Mouse (Mus musculus) neural tube, embryonic 13.5 days (tissue): ENCODE measurements at regions not wholly inside any gene's neighbourhood (a gene's known extent, or its start where the extent isn't known, plus 50 kb on each side); places are given as distances from the start of the nearest gene placed in this dataset.

Source experiments
- ATAC-seq: fragments of 200-750 bp; cut with Nextera tagmentation; 2 replicates; pipeline ENCODE4 v1.8.0; 2017; ENCODE audit warnings: low read depth, mild to moderate bottlenecking, moderate TSS enrichment, moderate library complexity
- H3K27ac ChIP-seq: fragments of 300-500 bp; sonication (generic); replicated peaks from 2 replicates; pipeline ENCODE4 v1.5.1; 2015; ENCODE audit warnings: moderate library complexity, mild to moderate bottlenecking, inconsistent platforms
- H3K27me3 ChIP-seq: fragments of 300-500 bp; sonication (generic); 2 replicates; pipeline ENCODE4 v1.6.1; 2015; ENCODE audit warnings: mild to moderate bottlenecking, inconsistent platforms
- H3K36me3 ChIP-seq: fragments of 300-500 bp; sonication (generic); 2 replicates; pipeline ENCODE4 v1.6.1; 2015; ENCODE audit warnings: mild to moderate bottlenecking, inconsistent platforms
- H3K4me1 ChIP-seq: fragments of 300-500 bp; sonication (generic); replicated peaks from 2 replicates; pipeline ENCODE4 v1.6.1; 2015; ENCODE audit warnings: inconsistent platforms
- H3K4me2 ChIP-seq: fragments of 300-500 bp; sonication (generic); 2 replicates; pipeline ENCODE4 v1.6.1; 2015; ENCODE audit warnings: inconsistent platforms, mild to moderate bottlenecking, moderate library complexity
- H3K4me3 ChIP-seq: fragments of 300-500 bp; sonication (generic); 2 replicates; pipeline ENCODE4 v1.5.1; 2015; ENCODE audit warnings: mild to moderate bottlenecking, inconsistent platforms
- H3K9ac ChIP-seq: fragments of 300-500 bp; sonication (generic); 2 replicates; pipeline ENCODE4 v1.6.1; 2015; ENCODE audit warnings: moderate library complexity, mild to moderate bottlenecking, inconsistent platforms
- H3K9me3 ChIP-seq: fragments of 300-500 bp; sonication (generic); 2 replicates; pipeline ENCODE4 v1.6.1; 2016; ENCODE audit warnings: inconsistent platforms
- WGBS: fragments of 180-500 bp; shearing (Covaris S2); methylation state at CpG from one replicate; pipeline ENCODE4 v1.1.7; 2015; 5-methylcytosine and 5-hydroxymethylcytosine counted together

DNA sequence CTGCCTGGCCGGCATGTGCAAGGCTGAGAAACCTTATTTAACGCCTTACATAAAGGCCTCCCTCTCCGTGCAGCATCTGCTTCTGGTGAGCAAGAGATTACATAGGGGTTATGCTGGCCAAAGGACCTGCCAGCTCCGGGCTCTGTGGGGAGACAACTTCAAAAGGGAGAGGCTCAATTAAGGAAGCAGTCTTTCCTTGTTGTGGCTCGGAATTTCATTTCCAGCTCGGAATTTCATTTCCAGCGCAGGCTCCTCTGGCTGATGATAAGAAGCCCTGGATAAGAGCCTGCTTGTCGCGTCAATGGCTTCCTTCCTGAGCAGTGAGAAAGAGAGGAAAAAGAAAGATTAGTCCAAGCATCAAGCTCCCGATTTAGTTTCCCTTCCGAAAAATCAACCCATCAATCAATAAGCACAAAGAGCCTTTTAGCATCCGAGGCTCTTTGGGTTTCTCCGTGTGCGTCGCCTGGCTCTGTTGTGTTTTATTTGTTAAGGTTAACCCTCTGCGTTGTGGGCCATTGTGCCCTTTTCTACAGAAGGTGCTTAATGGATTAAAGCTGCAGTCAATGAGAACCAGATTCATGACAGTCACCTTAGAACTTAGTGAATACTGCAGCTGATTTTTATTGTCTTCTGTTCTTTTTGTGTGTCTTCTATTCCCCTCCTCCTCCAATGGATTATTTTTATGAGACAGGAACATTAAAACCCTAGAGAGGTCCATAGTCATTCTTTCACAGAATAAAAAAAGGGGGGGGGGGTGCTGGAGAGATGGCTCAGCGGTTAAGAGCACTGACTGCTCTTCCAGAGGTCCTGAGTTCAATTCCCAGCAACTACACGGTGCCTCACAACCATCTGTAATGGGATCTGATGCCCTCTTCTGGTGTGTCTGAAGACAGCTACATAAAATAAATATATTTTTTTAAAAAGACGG lies 218.3 kb downstream of the Myo1b start:
- Histone ChIP-seq H3K4me2 (peak overlapping the region; percentile 40), H3K4me3 (0 out of 2 replicates have a peak overlapping the region, but pooled peaks have one; percentile 6), H3K36me3 (no peaks in the 10 kb centered on the region), H3K9me3 (no peaks in the 10 kb centered on the region), H3K27ac (peak overlapping the region; percentile 72), H3K4me1 (peaks cover 11% of the 10 kb centered on the region), H3K27me3 (0 out of 2 replicates have a peak, but pooled peaks cover 5% of the 10 kb centered on the region), H3K9ac (no peak overlapping the region)
- peak; percentile 78 for ATAC-seq
- WGBS = 7% methylated on average over 19 of the region's 19 CpGs

DNA sequence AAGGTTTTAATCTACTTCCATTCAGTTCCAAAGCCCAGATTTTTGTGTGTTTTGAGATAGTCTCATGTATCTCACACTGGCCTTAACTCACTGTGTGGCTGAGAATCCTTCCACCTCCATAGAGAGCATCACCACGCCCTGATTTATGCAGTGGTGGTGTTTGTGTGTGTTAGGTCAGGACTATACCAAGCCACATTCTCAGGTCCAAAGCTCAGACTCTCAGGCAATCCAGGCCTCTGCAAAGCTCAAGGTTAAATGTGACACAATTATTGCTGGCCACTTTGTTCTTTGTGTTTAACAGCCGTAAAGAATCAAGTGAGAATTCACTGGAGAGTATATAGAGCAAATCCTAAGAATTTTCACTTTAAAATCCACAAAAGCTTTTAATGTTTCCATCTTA lies 218.2 kb upstream of the Nabp1 start:
- no peak overlapping the region for H3K4me2 ChIP-seq
- 33% methylated on average over 2 of the region's 2 CpGs for WGBS
- no peak for ATAC-seq

DNA sequence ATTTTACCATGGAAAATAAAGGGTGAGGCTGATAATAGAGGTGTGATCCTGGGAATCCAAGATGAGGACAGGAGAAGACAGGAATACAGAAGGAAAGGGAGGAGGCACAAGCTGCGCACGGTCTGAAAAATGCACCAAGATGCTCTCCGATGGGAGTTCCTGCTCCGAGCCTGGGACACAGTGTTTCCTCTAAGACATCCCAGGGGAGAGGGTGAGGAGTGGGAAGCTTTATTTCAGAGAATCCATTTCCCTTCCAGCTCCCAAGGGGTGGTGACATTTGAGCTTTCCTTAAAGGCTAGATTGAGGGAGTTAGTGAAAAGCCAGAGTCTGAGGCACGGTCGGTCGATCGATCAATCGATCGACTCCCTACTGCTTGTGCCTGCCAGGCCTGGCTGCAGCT lies 212.7 kb upstream of the Nabp1 start:
- H3K27ac ChIP-seq = no peak overlapping the region
- ATAC-seq = no peak
- H3K9me3 ChIP-seq = no peaks in the 10 kb centered on the region
- H3K4me2 ChIP-seq = no peak overlapping the region
- WGBS = 89% methylated on average over 10 of the region's 10 CpGs
- peaks cover 11% of the 10 kb centered on the region; the same call in 1 of the 2 replicates for H3K4me1 ChIP-seq
- no peak overlapping the region for H3K4me3 ChIP-seq
- H3K9ac ChIP-seq = no peak overlapping the region
- 0 out of 2 replicates have a peak, but pooled peaks cover 4% of the 10 kb centered on the region for H3K27me3 ChIP-seq
- no peaks in the 10 kb centered on the region for H3K36me3 ChIP-seq

More for the DNA sequence above, 218.2 kb upstream of the Nabp1 start:
- Histone ChIP-seq H3K4me1 (peaks cover 11% of the 10 kb centered on the region), H3K36me3 (no peaks in the 10 kb centered on the region), H3K9ac (no peak overlapping the region), H3K9me3 (no peaks in the 10 kb centered on the region), H3K27me3 (0 out of 2 replicates have a peak, but pooled peaks cover 5% of the 10 kb centered on the region), H3K27ac (peak overlapping the region; percentile 72; the same call in 1 of the 2 replicates), H3K4me3 (no peak overlapping the region)

DNA sequence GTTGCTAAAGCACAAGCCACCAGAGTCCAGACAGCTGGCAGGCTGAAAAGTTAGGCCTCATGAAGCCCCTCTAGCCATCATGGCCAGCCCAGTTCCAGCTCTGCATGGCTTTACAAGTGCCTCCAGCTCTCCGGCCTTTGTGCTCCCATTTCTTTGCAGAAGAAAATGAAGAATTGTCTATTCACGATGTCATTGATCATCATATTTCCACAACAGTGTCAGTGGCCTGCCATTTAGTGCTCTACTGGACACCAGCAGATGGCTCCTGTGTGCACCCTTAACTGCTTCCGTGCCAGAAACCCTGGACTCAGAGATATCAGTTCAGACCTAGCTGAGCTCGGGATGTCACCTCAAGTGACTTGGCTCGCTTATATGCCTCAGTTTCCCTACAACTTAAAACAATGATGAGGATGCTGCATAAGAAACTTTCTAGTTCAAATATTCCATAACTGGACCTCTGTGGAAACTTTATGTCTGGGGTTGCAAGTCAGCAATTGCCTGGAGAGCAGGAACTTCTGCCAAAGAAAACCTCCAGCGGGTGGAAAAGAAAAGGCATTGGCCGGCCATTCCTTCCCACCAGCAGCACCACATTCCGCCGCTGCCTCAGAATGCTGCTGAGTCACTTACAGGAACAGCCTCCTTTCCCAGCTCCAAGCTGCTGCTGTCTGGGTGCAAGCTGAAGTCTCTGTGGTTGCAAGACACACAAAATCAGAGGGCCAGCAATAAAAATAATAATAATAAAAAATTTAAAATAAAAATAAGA lies 211.4 kb upstream of the Nabp1 start:
- WGBS = 83% methylated on average over 9 of the region's 9 CpGs
- Histone ChIP-seq H3K4me1 (peaks cover 11% of the 10 kb centered on the region; the same call in 1 of the 2 replicates), H3K9ac (no peak overlapping the region), H3K36me3 (no peaks in the 10 kb centered on the region), H3K4me2 (no peak overlapping the region), H3K27me3 (no peaks in the 10 kb centered on the region), H3K9me3 (no peaks in the 10 kb centered on the region), H3K4me3 (no peak overlapping the region), H3K27ac (no peak overlapping the region)
- no peak for ATAC-seq

DNA sequence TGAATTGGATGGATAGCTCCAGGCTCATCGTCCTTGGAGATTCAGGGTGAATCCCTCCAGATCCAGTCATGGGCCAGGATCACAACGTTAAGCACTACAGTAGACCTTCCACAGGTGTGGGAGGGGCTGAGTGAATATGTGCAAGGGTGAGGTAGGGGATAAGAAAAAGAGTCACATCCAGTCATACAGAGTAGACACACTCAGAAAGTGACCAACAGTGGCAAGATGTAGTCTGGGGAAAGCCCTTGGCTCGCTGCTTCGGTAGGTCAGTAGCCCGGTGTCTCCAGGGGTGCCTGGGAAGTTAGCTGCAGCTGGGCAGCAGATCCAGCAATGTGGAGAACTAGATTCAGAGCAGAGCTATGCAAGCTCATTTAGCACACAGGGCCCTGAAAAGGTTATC lies 210.7 kb upstream of the Nabp1 start:
- no peak overlapping the region for H3K4me2 ChIP-seq
- 75% methylated on average over 5 of the region's 5 CpGs for WGBS
- 0 out of 2 replicates have a peak overlapping the region, but pooled peaks have one; percentile 30 for H3K27ac ChIP-seq
- no peak overlapping the region for H3K4me3 ChIP-seq
- ATAC-seq = no peak; the same call in 1 of the 2 replicates
- H3K36me3 ChIP-seq = no peaks in the 10 kb centered on the region
- no peaks in the 10 kb centered on the region for H3K9me3 ChIP-seq
- no peak overlapping the region for H3K9ac ChIP-seq
- no peaks in the 10 kb centered on the region for H3K27me3 ChIP-seq
- peaks cover 11% of the 10 kb centered on the region; the same call in 1 of the 2 replicates for H3K4me1 ChIP-seq

DNA sequence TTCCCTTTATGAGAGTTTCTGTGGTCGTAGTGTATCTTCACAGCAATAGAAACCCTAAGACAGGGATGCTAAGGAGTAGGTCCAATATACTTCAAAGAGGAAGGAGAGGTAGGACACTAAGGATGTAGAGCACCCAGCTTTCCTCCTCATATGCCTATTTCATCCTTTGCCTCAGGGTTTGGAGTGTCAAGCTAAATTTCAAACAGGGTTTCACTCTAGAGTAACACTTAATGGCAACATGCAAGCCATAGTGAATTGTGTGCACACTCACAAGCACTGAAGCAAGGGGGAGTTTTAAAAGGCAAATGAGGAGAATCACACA lies 210.0 kb upstream of the Nabp1 start:
- Histone ChIP-seq H3K4me3 (no peak overlapping the region), H3K4me2 (no peak overlapping the region), H3K4me1 (peaks cover 11% of the 10 kb centered on the region; the same call in 1 of the 2 replicates), H3K9ac (no peak overlapping the region), H3K27ac (peak overlapping the region; percentile 4; the same call in 1 of the 2 replicates), H3K9me3 (no peaks in the 10 kb centered on the region), H3K27me3 (no peaks in the 10 kb centered on the region), H3K36me3 (no peaks in the 10 kb centered on the region)
- peak; percentile 36; the same call in 1 of the 2 replicates for ATAC-seq
- 23% methylated on average over 1 of the region's 1 CpGs for WGBS

DNA sequence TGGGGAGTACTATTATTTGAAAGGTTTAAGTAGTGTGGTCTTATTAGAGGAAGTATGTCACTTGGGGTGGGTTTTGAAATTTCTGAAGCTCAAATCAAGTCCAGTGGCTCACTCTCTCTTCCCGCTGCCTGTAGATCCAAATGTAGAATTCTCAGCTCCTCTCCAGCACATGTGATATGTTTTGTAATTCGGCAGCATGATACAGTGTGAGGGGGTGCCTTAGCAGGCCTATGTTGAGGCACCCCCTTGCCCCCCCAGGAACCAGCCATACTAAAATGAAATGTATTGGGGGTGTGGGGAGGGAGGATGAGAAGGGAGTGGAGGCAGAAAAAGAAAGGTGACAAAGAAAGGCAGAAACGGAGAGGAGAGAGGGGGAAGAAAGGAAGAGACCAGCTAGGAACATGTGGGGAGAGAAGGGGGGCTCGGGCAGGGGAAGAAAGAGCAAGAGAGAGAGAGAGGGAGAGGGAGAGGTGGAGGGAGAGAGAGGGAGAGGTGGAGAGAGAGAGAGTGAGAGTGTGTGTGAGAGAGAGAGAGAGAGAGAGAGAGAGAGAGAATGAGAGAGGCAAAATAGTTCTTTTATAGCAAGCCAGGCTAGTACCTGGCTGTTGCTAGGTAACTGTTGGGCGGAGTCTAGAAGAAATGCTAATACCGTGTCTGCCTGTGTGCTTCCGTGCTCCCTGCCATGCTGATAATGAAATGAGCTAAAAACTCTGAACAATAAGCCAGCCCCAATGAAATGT lies 209.4 kb upstream of the Nabp1 start:
- Histone ChIP-seq H3K4me1 (peaks cover 11% of the 10 kb centered on the region; the same call in 1 of the 2 replicates), H3K27me3 (no peaks in the 10 kb centered on the region), H3K27ac (peak overlapping the region; percentile 39), H3K9ac (peak overlapping the region; percentile 32; the same call in 1 of the 2 replicates), H3K36me3 (no peaks in the 10 kb centered on the region), H3K4me3 (no peak overlapping the region), H3K4me2 (no peak overlapping the region), H3K9me3 (no peaks in the 10 kb centered on the region)
- ATAC-seq = peak; percentile 85
- WGBS = 37% methylated on average over 7 of the region's 7 CpGs

DNA sequence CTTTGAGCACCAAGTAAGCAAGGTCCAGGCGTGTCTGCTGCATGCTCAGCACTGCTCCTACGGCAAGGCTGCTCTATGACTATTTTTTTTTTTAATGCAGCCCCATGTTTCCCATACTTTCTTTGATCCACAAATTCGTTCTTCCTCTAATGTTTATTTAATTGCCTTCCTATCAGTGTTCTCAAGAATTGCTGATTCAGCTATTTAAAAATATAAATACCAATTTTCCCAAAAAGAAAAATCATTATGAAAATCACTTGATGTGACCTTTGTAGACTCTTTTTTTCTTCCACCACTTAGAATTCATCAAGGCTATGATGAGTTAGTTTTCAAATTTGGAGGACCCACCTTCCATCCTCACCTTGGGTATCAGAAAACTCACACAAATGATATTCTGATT lies 208.5 kb upstream of the Nabp1 start:
- Histone ChIP-seq H3K4me1 (peaks cover 11% of the 10 kb centered on the region; the same call in 1 of the 2 replicates), H3K27ac (no peak overlapping the region), H3K27me3 (no peaks in the 10 kb centered on the region), H3K9ac (no peak overlapping the region), H3K4me2 (no peak overlapping the region), H3K9me3 (no peaks in the 10 kb centered on the region), H3K36me3 (no peaks in the 10 kb centered on the region), H3K4me3 (no peak overlapping the region)
- WGBS = 89% methylated on average over 3 of the region's 3 CpGs
- ATAC-seq = no peak

DNA sequence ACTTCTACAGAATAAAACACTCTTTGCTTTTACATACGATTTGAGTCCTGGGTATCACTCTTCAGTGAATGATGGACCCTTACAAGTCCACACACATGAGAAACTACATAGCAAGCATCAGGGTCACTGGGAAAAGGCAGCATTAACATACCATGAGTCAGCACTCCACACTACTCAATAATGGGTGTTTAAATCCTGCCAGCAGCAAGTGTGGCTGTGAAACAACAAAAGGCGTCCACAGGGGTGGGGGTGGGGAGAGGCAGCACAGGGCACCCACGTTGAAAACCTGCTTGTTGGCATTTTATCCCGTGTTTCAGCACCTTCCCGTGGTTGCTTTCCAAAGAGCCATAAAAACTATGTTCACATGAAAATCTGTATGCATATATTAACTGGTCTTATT lies 204.0 kb upstream of the Nabp1 start:
- Histone ChIP-seq H3K9ac (no peak overlapping the region), H3K27me3 (no peaks in the 10 kb centered on the region), H3K4me1 (no peaks in the 10 kb centered on the region), H3K4me2 (no peak overlapping the region), H3K27ac (no peak overlapping the region), H3K36me3 (no peaks in the 10 kb centered on the region), H3K4me3 (no peak overlapping the region), H3K9me3 (no peaks in the 10 kb centered on the region)
- WGBS = 75% methylated on average over 5 of the region's 5 CpGs
- ATAC-seq = no peak

DNA sequence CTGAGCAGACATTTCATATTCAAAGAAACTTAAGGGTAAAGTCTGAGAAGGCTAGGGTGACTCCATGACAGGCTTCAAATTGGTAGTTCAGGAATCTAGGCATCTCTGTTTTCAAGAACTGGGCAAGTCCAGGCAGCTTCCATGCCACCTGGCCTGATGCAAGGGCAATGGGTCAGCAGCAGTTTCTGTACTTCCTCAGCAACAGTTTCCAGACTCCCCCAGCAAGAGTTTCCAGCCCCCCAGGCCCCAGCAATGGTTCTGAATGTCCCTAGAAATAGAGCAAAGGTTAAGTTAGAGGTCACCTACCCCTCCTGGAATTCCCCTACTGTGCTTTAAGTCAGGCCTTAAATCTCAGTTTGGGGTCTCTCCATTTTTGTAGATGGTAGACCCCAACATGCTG lies 203.6 kb upstream of the Nabp1 start:
- no peak for ATAC-seq
- no peak overlapping the region for H3K4me3 ChIP-seq
- H3K27me3 ChIP-seq = no peaks in the 10 kb centered on the region
- H3K9ac ChIP-seq = no peak overlapping the region
- H3K9me3 ChIP-seq = no peaks in the 10 kb centered on the region
- no peaks in the 10 kb centered on the region for H3K36me3 ChIP-seq
- H3K27ac ChIP-seq = no peak overlapping the region
- H3K4me1 ChIP-seq = no peaks in the 10 kb centered on the region
- H3K4me2 ChIP-seq = no peak overlapping the region

DNA sequence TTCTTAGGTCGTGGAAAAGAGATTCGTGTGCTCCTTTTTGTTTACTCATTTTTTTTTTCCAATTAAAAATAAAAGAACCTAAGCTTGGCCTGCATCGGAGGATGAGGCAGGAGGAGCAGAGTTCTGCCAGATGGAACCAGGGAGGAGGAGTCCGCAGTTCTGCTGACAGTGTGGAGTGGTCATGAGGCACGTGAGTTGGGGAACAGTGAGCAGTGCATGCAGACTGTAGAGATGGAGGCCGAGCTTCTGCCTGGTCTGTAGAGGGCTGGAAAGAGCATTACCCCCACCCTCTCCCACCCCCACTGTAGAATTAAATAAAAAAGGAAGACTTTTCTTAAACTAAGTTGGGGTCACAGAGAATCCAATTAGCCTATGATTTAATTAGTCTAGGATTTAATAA lies 202.5 kb upstream of the Nabp1 start:
- H3K36me3 ChIP-seq = no peaks in the 10 kb centered on the region
- no peak for ATAC-seq
- no peak overlapping the region for H3K4me3 ChIP-seq
- H3K4me2 ChIP-seq = no peak overlapping the region
- no peaks in the 10 kb centered on the region for H3K4me1 ChIP-seq
- no peak overlapping the region for H3K9ac ChIP-seq
- H3K27me3 ChIP-seq = no peaks in the 10 kb centered on the region
- 77% methylated on average over 6 of the region's 6 CpGs for WGBS
- no peaks in the 10 kb centered on the region for H3K9me3 ChIP-seq
- H3K27ac ChIP-seq = no peak overlapping the region
